ENCODE assay signal across 11 mouse cellular contexts in the genomic region with DNA sequence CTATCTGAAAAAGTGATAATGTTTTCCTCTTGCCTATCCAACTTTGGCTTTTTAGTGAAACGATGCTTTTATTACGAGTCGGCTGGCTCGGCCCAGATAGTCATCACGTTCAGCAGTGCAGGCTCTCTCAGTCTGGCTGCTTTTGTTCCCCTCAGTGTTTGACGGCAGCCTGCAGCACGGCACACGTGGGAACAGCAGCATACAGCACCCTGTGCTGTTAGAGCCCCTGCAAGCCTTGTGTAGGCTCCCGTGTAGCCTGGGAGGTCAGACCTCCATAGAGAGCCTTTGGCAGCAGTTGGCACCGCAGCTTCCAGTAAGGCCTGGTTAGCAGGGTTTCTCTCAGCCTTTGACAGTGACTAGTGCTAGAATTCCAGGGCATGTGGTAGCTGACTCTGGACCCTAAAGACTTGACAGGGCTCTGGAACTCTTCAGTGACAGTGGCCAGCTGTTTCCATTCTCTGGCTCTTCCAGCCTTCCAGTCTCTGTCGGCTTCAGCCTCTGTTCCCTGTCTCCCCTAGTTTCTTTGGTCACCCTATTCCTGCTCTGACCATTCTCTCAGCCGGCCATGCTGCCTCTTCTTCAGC. TPM values are rescaled to one million over a fixed set of nuclear protein-coding genes. Genes with fewer than 3 reads are reported as not detected.
DNase-seq lines count a peak whose midpoint lies in the region; ATAC-seq and TF ChIP-seq lines count a peak whose summit lies in the region.
"Had no signal": no experiment of that assay in that cellular context is flagged by ENCODE, and none has a peak within 500 bp of the region (broad histone marks: within the 10 kb centered on the region; RNA-seq: fewer than 3 reads in every experiment).

No protein-coding gene starts in this region.

- WGBS in stomach, postnatal 0 days: 48% methylated on average over 12 of the region's 12 CpGs

- peak; percentile 22 for DNase-seq in kidney, adult 11 months
- DNase-seq in kidney, adult 8-10 months: no peak
- DNase-seq in heart, postnatal 14 days: peak; percentile 29 to 66
- peak; percentile 36 to 38 for DNase-seq in kidney, postnatal 25 days
- DNase-seq in stomach, postnatal 0 days (ENCODE audit: low spot score): no peak
- DNase-seq in layer of hippocampus, adult 8-10 months (ENCODE audit: low spot score in 2 of 2): no peak
- no peak for DNase-seq in cerebellum, adult 9-11 months
- DNase-seq in left cerebral cortex, adult 2 months (ENCODE audit: extremely low spot score in 1 of 2, low spot score in 2 of 2): no peak
- DNase-seq: cerebellum, adult 9-10 months had no signal

- H3K9ac ChIP-seq in stomach, postnatal 0 days (ENCODE audit: low read length): no peak overlapping the region
- H3K9ac ChIP-seq: liver, embryonic 14.5 days had no signal

- no peaks in the 10 kb centered on the region for H3K4me1 ChIP-seq in stomach, postnatal 0 days (replicated peaks; ENCODE audit: control insufficient read depth, insufficient read depth)

- H3K27me3 ChIP-seq in stomach, postnatal 0 days (ENCODE audit: control insufficient read depth, insufficient read depth, low read length): no peaks in the 10 kb centered on the region

- TF ChIP-seq EP300 in stomach, postnatal 0 days (optimal IDR thresholded peaks at IDR 0.05): no peak

- no peak overlapping the region for H3K4me2 ChIP-seq in stomach, postnatal 0 days (replicated peaks; ENCODE audit: low read depth)

- no peak for ATAC-seq in stomach, postnatal 0 days (ENCODE audit: low FRiP score, low TSS enrichment)

- no peak for TF ChIP-seq CTCF in stomach, postnatal 0 days (IDR thresholded peaks at IDR 0.05; ENCODE audit: low read depth)
- no peak for TF ChIP-seq CTCF in left cerebral cortex, adult 2 months (IDR thresholded peaks at IDR 0.05)

- H3K9me3 ChIP-seq in stomach, postnatal 0 days (ENCODE audit: control insufficient read depth, low read length): no peaks in the 10 kb centered on the region

- intact Hi-C loops in heart, postnatal 14 days (cut with DNase I): no loop called here
- intact Hi-C loops in left cerebral cortex, adult 2 months (cut with DNase I): no loop called here

- H3K36me3 ChIP-seq in stomach, postnatal 0 days (ENCODE audit: control insufficient read depth, insufficient read depth, low read length): no peaks in the 10 kb centered on the region

- H3K4me3 ChIP-seq in stomach, postnatal 0 days (ENCODE audit: low read depth, low read length): no peak overlapping the region
- no peak overlapping the region for H3K4me3 ChIP-seq in left cerebral cortex, adult 2 months

- 0 out of 2 replicates have a peak overlapping the region, but pooled peaks have one; percentile 4 for H3K27ac ChIP-seq in stomach, postnatal 0 days (replicated peaks)
- H3K27ac ChIP-seq in left cerebral cortex, adult 2 months: no peak overlapping the region
- H3K27ac ChIP-seq: liver, embryonic 14.5 days had no signal

RNA-seq across cellular contexts. Expression of gene Lrguk, which starts 15.1 kb away (rescaled TPM):
- under 1 TPM; 0.10 to 0.20 TPM for total RNA-seq in heart, postnatal 14 days (2021)
- polyA plus RNA-seq in stomach, postnatal 0 days (2015; fragmentation: Nextera tagmentation; extraction: Ambion mirVana): 0.21 and 0.30 TPM in 2 replicates
- 1 to 10 TPM; 2.0 to 4.2 (median 3.4) TPM for total RNA-seq in layer of hippocampus, adult 8-10 months (2022)
- total RNA-seq in left cerebral cortex, adult 2 months (2021): 1 to 10 TPM; 2.9 to 3.3 TPM
- total RNA-seq: monocyte, adult 5-6 weeks had no signal

Comparison
In these comparisons a context has a peak if more than half of its experiments do, and no peak if none do; other contexts are left out.
1. DNase-seq: peak in kidney, adult 11 months (single experiment), heart, postnatal 14 days (2 of 2) and kidney, postnatal 25 days (2 of 2); none in kidney, adult 8-10 months (0 of 2), stomach, postnatal 0 days (single experiment), layer of hippocampus, adult 8-10 months (0 of 2), cerebellum, adult 9-11 months (single experiment) and left cerebral cortex, adult 2 months (0 of 2).